ENCODE assay signal across 21 mouse cellular contexts in the genomic region with DNA sequence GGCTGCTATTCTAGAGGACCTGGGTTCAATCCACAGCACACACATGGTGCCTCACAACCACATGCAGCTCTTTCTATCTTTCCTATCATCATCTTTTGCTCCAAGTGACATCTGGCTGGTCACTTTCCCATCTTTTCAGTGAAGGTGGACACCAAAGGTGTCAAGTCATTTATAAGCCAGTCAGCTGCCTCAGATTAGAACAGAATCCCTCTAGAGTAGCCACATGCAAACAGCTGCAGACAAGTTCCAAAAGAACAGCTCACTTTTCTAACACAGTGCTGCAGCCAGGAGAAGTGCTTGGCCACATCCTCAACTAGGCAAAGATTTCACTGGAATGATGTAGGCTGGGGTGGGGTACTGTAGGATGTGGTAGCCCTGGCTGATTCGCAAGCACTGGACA.
"Had no signal": no experiment of that assay in that cellular context is flagged by ENCODE, and none has a peak within 500 bp of the region (broad histone marks: within the 10 kb centered on the region; RNA-seq: fewer than 3 reads in every experiment).

No protein-coding gene starts in this region.

- H3K4me2 ChIP-seq: heart, embryonic 11.5 days; heart, embryonic 13.5 days; heart, embryonic 15.5 days; hindbrain, embryonic 12.5 days; hindbrain, embryonic 15.5 days; kidney, embryonic 15.5 days; limb, embryonic 13.5 days; limb, embryonic 15.5 days; liver, embryonic 12.5 days had no signal

- H3K27ac ChIP-seq: heart, adult 2 months; heart, embryonic 13.5 days; heart, embryonic 15.5 days; hindbrain, embryonic 12.5 days; hindbrain, embryonic 15.5 days; hindbrain, postnatal 0 days; kidney, embryonic 15.5 days; kidney, postnatal 0 days; limb, embryonic 13.5 days; limb, embryonic 15.5 days; liver, embryonic 12.5 days; liver, embryonic 14.5 days had no signal

- H3K4me3 ChIP-seq: heart, adult 2 months; heart, embryonic 13.5 days; heart, embryonic 15.5 days; hindbrain, embryonic 12.5 days; hindbrain, embryonic 15.5 days; kidney, embryonic 15.5 days; limb, embryonic 13.5 days; limb, embryonic 15.5 days; liver, embryonic 12.5 days had no signal

- H3K4me1 ChIP-seq: hindbrain, embryonic 12.5 days; hindbrain, embryonic 15.5 days; kidney, embryonic 15.5 days; limb, embryonic 13.5 days had no signal

- DNase-seq: gastrocnemius, postnatal 14 days; gastrocnemius, postnatal 36 days; heart, adult 11 months; heart, adult 2 months; heart, postnatal 36 days; kidney, adult 11 months; layer of hippocampus, adult 9-11 months; layer of hippocampus, postnatal 36 days; left cerebral cortex, postnatal 4 days had no signal

- H3K27me3 ChIP-seq: heart, embryonic 13.5 days; heart, embryonic 15.5 days; hindbrain, embryonic 12.5 days; hindbrain, embryonic 15.5 days; kidney, embryonic 15.5 days; limb, embryonic 13.5 days; limb, embryonic 15.5 days; liver, embryonic 12.5 days had no signal
